Mouse (Mus musculus) lung, adult 2 months (tissue): ENCODE measurements around the gene Ccdc187. TPM values are rescaled to one million over a fixed set of nuclear protein-coding genes. Genes with fewer than 3 reads are reported as not detected.

ENCODE experiments used
- DNase-seq: peaks from one replicate; pipeline ENCODE4 v3.0.0; 2022
- H3K4me1 ChIP-seq: fragments of 200-500 bp; 2 replicates; pipeline ENCODE4 v1.6.1; 2011; ENCODE audit warnings: low read length; ENCODE audit not compliant: control insufficient read depth, insufficient read depth
- H3K4me3 ChIP-seq: fragments of 200-500 bp; replicated peaks from 2 replicates; pipeline ENCODE3; 2011; ENCODE audit warnings: low read depth, mild to moderate bottlenecking, control low read depth, low read length; ENCODE audit errors: extremely low read depth
- CTCF ChIP-seq: fragments of 200-500 bp; IDR thresholded peaks from 2 replicates; pipeline ENCODE4 v1.5.1; 2011; ENCODE audit warnings: mild to moderate bottlenecking, low read length, control low read depth; ENCODE audit not compliant: insufficient read depth
- POLR2A ChIP-seq: fragments of 200-500 bp; IDR thresholded peaks from 2 replicates; pipeline ENCODE4 v1.6.1; 2011; ENCODE audit warnings: low read depth, mild to moderate bottlenecking, control low read depth, low read length, borderline replicate concordance; ENCODE audit errors: extremely low read depth
- WGBS: fragments of 180-500 bp; shearing (Covaris S2); methylation state at CpG from one replicate; pipeline ENCODE4 v1.1.7; 2018; 5-methylcytosine and 5-hydroxymethylcytosine counted together
- polyA plus RNA-seq: library from polyadenylated mRNA; depleted of rRNA; stranded (reverse); fragments of >200 nt; gene quantifications from 2 replicates; pipeline ENCODE4 v1.2.3, GENCODE M21; 2012; rRNA removed

Ccdc187 gene
- 6.6 and 7.9 TPM in 2 replicates for polyA plus RNA-seq

- DNase-seq: no peak
- Histone ChIP-seq H3K4me1 (no peaks in the 10 kb centered on the region), H3K4me3 (no peak within 1 kb of the TSS)
- TF ChIP-seq CTCF (no peak), POLR2A (no peak)
- 56% methylated on average over 2 of the region's 2 CpGs for WGBS
These were observed at the start of gene Ccdc187 for GRCm38 (mm10) chr2:26294457-26294856. TSS of gene Ccdc187 (minus strand) at chr2:26294557.

GRCm38 (mm10) chr2:26342609-26343490, 48.5 kb upstream of the Ccdc187 start:
- no peak for DNase-seq
- peaks cover 23% of the 10 kb centered on the region for H3K4me1 ChIP-seq
- TF ChIP-seq POLR2A: no peak
- TF ChIP-seq CTCF: no peak
- WGBS: 47% methylated on average over 11 of the region's 11 CpGs
- no peak overlapping the region for H3K4me3 ChIP-seq

- peak; percentile 48; the same call in 1 of the 2 replicates for TF ChIP-seq POLR2A
- TF ChIP-seq CTCF: no peak
- 29% methylated on average over 10 of the region's 10 CpGs for WGBS
- Histone ChIP-seq H3K4me3 (peak overlapping the region; percentile 11), H3K4me1 (peaks cover 23% of the 10 kb centered on the region)
- peak; percentile 50 for DNase-seq
These were observed 47.7 kb upstream of the Ccdc187 start for GRCm38 (mm10) chr2:26342044-26342443.

- TF ChIP-seq CTCF: no peak
- no peak for TF ChIP-seq POLR2A
- WGBS: 32% methylated on average over 2 of the region's 2 CpGs
- DNase-seq: no peak
- H3K4me1 ChIP-seq: peaks cover 23% of the 10 kb centered on the region
- no peak overlapping the region for H3K4me3 ChIP-seq
These were observed 47.2 kb upstream of the Ccdc187 start for GRCm38 (mm10) chr2:26341510-26341981.

GRCm38 (mm10) chr2:26339204-26339551, 44.8 kb upstream of the Ccdc187 start:
- no peak for DNase-seq
- H3K4me1 ChIP-seq: peaks cover 23% of the 10 kb centered on the region
- H3K4me3 ChIP-seq: no peak overlapping the region
- WGBS: 50% methylated on average over 5 of the region's 5 CpGs
- TF ChIP-seq CTCF (no peak), POLR2A (no peak)

GRCm38 (mm10) chr2:26338302-26339203, 44.2 kb upstream of the Ccdc187 start:
- H3K4me3 ChIP-seq: no peak overlapping the region
- WGBS: 77% methylated on average over 10 of the region's 13 CpGs
- no peak for DNase-seq
- H3K4me1 ChIP-seq: peaks cover 23% of the 10 kb centered on the region
- TF ChIP-seq CTCF (no peak), POLR2A (no peak)

- no peak for DNase-seq
- Histone ChIP-seq H3K4me3 (no peak overlapping the region), H3K4me1 (no peaks in the 10 kb centered on the region; the same call in 1 of the 2 replicates)
- WGBS: 82% methylated on average over 6 of the region's 6 CpGs
- TF ChIP-seq POLR2A (no peak), CTCF (no peak)
These were observed 36.3 kb upstream of the Ccdc187 start for GRCm38 (mm10) chr2:26330702-26331101.

GRCm38 (mm10) chr2:26330056-26330468, 35.7 kb upstream of the Ccdc187 start:
- DNase-seq: no peak
- Histone ChIP-seq H3K4me3 (no peak overlapping the region), H3K4me1 (no peaks in the 10 kb centered on the region; the same call in 1 of the 2 replicates)
- no peak for TF ChIP-seq CTCF
- TF ChIP-seq POLR2A: no peak
- 91% methylated on average over 4 of the region's 4 CpGs for WGBS

GRCm38 (mm10) chr2:26329402-26329801, 35.0 kb upstream of the Ccdc187 start:
- Histone ChIP-seq H3K4me3 (no peak overlapping the region), H3K4me1 (no peaks in the 10 kb centered on the region; the same call in 1 of the 2 replicates)
- no peak for DNase-seq
- WGBS: 78% methylated on average over 8 of the region's 8 CpGs
- no peak for TF ChIP-seq CTCF
- no peak for TF ChIP-seq POLR2A
